Mouse (Mus musculus) gastrocnemius, postnatal 10 days (tissue): ENCODE results near the gene Arf6. TPM values are rescaled to one million over a fixed set of nuclear protein-coding genes. Genes with fewer than 3 reads are reported as not detected.
"Not testable (repeated sequence)": the region's sequence is repeated elsewhere in the genome, so short reads cannot be mapped to it uniquely, and the experiment has no call there.

Experiments
- DNase-seq: peaks from one replicate; pipeline ENCODE4 v3.0.0; 2021; ENCODE audit warnings: mixed read lengths
- total RNA-seq, 2 experiments: library from RNA; stranded (reverse); gene quantifications; 2 replicates each; pipeline ENCODE4 v1.2.3; 2021

Gene Arf6
- total RNA-seq, 2 experiments from 2014 or later = 42.5 to 52.1 TPM

DNA sequence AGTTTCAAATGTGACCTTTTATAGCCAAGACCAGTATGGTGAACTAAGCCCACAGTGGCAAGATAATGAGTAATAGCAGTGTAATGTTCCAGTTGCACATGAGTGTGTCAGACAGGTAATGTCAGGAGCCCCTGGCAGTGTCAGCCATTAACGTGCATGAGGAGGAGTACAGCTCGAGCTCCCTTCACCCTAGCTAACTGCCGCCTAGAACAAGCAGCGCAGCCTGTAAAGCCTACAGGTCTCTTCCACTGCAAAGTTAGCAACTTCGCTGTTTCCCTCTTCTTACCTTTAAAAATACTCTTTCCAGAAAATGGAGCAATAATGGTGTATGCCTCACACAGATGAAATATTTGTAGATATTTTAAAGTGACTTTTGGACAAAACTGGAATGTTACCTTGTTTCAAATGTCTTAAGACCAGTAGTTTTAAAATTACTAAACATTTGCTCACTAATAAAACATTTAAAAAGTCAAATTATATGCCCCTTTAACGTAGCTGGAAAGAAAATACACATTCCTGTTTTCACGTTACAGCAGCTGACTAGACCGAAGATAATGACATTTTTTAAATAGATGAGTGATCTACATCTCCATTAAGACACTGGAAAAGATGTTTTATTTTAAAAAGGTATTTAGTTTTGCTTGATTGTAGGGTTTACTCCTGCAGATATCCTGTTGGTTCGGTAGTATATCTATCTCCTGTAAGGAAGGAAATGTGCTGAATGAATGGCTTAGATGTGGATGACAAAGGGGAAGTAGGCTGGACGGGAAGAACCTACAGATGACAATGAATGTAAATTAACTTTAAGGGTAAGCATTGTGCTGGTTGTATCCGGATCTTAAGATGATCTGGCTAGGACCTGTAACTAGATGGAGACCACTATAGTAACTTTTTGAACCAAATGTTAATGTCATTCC lies 2.2 kb downstream of the Arf6 start:
- DNase-seq = no peak

DNA sequence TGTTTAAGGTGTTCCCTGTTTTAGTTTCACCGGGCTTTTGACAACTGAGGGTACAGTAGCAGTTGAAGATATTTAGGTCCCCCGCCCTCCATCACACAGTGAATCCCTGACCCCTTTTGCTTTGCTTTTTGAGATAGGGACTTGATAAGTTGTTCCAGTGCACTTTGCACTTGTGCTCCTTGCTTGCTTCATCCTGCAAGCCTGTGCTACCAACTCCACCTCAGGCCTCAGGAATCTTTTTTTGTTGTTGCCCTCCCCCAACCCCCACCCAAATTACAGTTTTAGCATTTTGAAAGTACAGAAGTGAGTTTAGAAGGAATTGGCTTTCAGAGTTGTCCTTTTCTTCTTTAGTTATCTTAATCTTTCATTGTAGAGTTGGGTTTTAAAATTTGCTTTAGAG lies 4.2 kb downstream of the Arf6 start:
- no peak for DNase-seq

DNA sequence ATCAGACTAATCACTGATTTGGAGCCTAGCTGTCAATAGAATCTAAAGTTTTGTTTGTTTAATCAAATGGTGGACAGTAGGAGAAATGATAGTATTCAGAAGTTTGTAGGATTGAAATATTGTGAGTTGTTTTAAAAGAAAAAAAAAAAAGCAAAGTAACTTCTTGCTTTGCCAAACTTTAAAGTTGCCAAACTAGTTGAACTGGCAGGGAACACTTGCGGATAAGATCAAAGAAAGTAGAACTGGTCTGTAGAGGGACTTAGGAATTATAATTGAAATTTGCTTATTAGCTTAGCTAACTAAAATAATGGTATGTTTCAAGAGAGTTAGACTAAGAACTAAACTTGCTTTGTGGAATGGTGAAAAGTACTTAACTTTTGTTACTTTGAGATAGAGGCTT lies 5.2 kb downstream of the Arf6 start:
- no peak for DNase-seq

DNA sequence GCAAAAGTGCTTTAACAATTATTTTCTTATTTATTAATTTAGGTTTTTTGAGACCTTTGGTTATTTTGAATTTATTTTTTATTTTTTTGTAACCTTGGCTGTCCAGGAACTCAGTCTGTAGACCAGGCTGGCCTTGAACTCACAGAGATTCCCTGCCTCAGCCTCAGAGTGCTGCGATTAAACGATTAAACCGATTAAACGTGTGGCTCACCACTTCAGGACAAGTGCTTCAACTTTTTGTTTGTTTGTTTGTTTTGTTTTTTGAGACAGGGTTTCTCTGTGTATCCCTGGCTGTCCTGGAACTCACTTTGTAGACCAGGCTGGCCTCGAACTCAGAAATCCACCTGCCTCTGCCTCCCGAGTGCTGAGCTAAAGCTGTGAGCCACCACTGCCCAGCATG lies 5.7 kb downstream of the Arf6 start:
- not testable (repeated sequence) for DNase-seq

DNA sequence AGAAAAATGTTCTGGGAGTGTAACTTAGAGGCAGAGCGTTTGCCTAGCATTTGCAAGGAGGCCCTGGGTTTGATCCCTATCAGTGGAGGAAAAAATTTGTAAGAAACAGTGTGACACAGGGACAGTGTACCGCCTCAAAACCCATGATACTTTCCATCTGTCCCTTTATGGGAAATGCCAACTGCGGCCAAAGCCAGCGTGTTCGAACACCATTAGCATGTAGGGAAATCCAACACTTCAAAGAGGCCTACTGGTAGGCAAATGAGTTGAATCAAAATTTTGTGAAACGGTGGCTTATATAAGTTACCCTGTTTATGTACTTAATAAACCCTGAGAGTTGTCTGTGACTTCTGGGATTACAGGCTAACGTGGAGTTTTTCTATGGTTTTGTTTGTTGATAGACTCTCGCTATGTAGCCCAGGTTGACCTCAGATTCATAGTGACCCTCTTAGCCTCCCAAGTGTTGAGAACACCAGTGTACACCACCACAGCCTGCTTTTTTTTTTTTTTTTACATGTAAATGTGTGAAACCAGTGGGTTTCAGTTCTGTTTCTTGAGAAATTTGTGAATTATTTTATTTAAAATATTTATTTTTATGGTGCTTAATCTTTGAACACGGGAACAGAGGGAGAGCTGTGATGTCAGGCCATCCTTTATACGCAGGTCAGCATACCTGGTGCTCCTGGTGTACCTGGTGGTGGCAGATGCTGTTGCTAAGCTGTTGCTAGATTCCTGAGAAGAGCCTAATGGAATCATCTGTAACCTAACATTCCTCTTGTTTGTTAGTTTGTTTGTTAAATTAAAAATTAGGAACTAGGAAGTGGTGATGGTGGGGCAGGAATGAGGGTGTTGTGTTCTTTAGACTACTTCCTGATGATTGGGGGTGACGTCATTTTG lies 6.9 kb downstream of the Arf6 start:
- DNase-seq = no peak

DNA sequence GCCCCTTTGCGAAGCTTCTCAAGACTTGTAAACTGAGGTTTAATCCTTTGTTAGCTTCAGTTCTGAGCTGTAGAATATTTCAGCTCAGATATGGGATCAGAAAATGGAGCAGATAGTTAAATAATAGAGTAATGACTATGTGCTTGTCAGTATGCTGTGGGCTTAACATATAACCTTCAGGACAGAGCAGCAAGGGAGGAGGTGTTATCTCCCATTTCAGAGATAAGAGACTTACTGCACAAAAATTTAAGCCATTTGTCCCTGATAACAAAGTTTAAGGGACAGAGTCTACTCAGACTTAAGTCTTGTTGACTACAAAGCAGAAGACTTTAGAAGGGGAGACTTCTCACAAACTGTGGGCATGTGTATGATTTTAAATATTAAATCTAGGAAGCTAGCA lies 10.9 kb downstream of the Arf6 start:
- DNase-seq = no peak

DNA sequence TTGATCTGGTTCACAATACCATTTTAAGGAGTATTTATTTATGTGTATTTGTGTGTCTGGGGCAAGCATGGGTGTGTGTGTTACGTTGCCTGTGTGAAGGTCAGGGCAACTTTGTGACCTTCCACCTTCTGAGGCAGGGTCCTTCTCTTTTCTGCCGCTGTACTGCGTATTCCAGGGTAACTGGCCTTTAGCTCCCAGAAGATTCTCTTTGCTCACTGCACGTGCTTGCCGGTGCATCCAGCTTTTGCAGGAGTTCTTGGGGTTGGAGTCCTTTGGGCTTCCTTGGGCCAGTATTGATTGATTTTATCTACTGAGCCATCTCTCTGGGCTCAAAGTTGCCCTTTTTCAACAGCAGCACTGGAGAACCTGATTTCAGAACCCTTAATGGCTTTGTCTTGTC lies 12.7 kb downstream of the Arf6 start:
- no peak for DNase-seq

DNA sequence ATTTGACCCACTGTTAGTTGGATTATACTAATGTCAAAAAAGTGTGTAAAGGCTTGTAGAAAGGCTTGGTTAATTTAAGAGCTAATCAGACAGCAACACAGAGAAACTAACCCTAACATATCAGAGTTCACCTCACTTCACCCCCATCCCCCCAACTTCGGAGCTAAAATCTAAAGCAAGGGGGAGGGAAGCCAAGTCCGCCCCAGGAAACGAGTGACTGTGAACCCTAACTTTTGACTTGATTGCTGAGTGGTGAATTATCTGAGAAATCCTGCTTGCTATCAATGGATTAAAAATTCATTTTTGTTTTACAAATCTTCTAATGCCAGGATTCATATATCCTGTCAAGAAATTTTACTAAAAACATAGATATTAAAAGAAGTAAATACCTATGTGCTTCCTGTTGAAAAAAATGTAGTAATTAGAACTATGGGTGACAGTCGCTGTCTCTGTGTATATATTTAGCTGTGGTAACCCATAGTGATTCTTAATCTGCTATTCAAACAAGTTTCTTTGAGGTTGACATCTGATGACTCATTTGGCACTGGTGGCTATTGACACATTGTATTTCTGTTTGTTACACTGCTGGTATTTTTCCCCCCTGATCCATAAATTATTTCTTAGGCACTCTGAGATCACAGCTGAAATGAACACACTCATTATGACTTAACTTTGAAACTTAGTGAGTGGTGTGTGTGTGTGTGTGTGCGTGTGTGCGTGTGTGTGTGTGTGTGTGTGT lies 13.8 kb downstream of the Arf6 start:
- no peak for DNase-seq

DNA sequence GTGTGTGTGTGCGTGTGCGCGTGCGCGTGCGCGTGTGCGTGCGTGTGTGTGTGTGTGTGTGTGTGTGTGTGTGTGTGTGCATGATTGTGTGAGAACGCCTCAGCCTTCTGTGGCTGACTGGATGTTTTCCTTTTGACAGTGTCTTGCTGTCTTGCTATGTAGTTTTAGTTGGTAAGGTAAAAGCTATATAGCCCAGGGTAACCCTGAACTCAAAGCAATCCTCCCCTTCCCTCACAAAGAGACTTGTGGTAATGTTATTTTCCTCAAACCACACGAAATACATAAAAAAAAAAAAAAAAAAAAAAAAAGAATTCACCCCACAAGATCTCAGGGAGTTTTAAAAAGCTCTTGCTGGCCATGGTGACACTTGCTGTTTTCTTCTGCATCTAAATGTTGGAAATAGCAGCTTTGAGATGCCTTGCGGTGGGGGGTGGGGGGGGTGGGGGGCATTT lies 14.4 kb downstream of the Arf6 start:
- DNase-seq = not testable (repeated sequence)

DNA sequence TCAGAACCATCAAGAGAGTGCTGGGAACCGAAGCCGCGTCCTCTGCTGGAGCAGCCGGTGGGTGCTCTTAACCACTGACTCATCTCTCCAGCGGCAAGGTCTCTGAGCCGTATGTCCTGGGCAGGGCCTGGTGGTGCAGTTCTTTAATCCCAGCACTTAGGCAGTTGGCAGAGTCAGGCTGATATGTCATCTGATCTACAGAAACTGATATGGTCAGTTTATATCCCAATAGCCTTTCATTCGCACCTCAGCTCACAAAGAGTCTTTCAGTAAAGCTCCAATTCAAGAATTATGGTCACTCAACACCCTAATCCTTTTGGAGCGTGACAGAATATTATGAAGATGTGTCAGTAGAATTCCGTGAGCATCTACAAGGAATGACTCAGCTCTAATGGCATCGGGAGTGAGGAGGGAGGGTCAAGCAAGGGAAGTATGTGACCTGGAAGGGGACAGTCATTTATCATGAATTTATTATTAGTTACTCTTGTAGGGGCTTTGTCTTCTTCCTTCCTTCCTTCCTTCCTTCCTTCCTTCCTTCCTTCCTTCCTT lies 16.4 kb downstream of the Arf6 start:
- DNase-seq = no peak

DNA sequence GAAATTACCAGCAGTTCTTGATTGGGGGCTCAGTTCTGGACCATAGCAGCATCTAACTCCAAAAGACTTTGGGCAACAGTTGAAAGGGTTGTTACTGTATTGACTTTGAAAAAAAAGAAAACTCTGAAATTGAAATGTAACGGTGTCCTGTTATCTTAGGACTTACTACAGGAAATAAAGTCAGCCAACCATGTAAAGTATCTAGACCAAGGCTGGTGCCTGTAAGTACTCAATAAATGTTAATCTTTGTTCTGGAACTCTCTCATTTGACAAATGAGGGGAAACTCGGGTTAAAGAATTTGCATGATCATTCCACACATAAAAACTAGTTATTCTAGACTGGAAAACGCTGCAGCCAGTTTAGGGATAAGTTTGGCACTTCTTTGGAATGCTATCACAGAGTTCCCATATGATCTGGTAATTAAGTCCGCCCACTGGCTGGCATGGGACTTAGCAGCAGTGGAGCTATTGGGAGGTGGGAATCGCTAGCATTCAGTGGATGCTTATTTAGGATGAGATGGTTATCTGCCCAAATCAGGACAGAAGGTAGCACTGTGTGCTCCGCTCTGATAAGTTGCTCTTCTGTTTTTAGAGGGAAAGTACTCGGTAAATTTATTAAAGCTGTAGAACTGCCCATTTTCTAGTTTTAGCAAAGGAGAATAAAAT lies 17.5 kb downstream of the Arf6 start:
- DNase-seq = no peak

DNA sequence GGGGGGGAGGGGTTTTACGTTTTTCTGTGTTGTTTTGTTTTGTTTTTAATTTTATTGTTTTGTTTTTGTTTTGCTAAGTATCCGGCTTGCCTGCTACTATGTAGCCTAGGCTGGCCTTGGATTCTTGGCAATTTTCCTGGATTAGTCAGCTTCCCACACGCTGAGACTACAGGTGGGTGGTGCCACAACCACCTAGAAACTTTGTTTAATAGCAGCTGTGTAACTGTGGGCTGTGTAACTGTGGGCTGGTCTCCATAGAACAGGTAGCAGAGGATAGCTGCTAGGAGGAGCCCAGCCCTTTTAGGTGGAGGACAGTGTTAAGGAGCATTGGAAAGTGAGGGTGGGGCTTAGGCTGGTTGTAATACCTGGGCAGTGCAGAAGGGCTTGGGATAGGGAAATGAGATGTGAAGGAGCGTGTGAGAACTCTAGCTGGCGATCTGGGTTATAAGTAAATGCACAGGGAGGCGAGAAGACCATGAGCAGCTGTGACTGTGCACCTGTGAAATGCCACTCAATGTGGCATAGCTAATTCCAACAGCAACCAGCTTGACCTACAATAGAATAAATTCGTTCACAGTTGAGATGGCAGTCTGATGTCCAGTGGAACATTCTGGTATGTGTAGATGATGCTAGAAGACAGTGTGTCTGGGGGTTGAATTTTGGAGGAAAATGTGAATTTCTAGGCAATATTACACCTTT lies 18.2 kb downstream of the Arf6 start:
- no peak for DNase-seq

DNA sequence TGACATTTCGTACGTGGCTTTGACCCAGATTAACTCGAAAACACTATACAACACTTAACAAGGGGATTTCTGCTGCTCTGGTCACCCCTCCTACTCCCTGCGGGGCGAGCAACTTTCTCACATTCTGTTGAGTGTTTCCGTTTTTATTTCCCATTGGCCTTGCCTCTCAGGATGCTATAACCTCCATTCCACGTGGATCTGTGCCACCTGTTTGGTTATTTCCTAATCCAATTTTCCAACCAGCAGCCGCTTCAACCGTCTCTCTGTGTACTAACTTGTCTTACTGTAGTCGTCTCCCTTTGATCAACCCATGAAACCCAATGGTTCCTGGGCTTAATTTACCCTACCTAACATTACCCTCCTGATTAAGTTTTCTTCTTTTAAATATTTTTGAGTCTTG lies 21.1 kb downstream of the Arf6 start:
- no peak for DNase-seq

DNA sequence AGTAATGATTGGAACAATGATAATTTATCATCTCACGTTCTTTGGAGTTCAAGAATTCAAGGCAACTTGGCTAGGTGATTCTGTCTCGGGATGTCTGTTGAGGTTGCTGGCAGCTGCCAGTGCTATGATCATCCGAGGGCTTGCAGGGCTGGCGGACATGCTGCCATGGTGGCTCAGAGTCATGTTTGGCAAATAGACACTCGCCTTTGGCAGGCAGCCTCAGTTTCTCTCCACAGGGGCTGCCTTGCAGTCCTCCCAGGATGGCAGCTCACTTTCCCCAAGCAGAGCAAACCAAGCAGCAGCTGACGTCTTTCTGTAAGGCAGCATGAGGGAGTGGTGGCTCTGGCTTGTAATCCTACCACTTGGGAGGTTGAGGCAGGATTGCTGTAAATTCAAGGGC lies 22.5 kb downstream of the Arf6 start:
- DNase-seq = peak; percentile 36

DNA sequence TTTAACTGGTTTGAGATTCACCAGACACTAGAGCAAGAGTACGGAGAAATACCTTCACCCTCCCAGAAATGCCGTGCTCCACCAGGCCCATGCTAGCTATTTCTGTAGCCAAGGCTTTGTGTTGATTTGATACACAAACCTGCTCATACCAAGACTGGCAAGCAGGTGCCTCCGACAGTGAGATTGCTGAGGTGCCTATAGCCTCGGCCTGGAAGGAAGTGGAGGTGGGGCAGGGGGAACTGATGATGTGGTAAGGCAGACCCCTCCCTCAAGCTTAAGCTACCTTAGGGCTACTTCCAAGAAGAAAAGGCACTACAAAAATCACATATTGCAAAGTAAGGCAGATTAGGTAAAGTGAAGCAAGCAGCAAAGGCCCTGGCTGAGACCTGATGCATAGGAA lies 28.4 kb downstream of the Arf6 start:
- DNase-seq = no peak

DNA sequence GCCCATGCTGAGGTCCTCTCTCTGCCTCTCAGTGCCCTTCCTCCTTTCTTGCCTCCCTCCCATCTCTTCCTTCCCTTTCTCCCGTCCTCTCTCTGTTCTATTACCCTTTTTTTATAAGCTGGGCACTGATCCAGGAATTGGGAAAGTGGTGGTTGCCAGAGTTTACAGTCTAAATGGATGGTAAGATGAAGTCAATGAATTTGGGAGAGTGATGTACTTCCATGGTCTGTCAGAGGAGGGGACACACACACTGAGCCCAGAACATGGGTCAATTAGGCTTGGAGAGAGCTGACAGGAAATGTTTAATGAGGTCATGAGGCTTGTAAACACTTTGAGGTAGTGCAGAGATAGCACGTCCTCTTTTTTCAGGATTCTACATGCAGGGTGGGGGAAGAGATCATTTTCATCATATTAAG lies 28.9 kb downstream of the Arf6 start:
- no peak for DNase-seq

DNA sequence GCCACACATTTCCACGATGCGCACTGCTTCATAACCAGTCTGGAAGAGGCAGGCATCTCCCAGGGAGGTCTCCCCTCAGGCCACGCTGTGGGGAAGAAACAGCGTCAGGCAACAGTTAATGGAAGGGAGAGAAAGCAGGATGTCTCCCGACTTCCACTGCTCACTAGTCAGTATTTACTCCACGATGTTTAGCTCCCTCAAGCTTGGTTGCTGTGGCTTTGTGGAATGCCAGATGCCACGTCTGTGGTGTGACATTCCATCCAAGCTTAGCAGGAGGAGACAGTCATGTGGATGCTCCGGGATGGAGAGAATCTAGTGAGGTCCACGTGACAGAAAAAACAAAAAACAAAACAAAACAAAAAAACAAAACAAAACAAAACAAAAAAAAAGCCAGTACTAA lies 30.1 kb downstream of the Arf6 start:
- DNase-seq = no peak

DNA sequence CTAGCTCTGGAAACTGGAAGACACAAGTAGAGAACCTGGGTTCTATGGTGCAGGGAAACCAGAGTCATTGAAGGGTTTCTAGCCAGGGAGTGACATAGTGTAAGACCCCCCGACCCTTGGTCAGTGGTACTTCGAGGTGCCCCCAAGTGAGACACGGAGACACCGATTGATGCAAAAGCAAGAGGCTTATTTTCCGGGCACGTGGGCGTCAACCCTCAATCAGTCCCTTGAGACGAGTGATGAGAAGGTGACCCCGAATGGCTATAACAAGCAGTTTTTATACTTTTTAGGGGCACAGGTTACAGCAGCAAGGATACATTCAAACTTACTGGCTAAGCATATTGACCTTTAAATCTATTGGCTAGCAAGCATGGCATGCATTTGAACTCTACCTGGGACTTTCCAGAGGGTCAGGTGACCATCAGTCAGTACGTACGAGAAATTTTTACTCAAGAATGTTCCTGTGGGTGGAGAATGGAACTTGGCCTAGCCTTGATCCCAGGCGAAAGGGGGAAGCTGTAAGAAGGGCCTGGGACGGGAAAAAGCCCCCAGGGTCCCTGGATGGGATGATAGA lies 30.7 kb downstream of the Arf6 start:
- no peak for DNase-seq

DNA sequence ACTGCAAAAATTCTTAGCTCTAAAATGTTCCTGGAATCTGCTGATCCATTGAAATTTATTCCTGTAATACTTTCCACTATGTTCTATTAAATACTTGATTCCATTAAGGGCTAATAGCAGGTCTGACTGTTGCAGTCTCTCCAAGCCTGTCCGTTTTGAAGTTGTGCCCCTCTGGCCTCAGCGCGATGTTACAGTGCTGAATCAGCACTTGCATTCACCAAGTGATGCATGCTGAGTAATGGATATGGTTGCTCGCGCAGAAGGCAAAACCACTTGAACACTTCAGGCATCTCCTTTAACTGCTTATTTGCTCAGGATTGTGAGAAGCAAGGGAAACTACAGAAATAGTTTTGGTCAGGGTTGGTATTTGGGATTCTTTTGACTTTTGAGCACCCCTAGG lies 38.8 kb downstream of the Arf6 start:
- DNase-seq = no peak

DNA sequence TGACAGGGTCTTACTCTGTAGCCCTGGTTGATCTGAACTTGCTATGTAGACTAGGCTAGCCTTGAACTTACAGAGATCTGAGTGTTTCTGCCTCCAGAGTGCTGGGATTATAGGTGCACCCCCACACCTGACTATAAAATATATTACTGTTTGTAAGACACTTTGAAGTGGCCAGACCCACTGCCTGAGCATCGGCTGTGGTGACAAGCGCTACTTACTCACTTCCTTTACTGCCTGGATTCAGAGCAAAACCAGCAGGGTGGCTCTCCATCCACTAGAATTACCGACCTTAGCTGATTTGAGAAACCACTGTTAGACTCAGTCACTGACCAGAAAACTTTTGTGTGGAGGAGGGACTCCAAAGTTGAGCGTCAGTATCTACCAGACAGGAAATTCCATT lies 40.0 kb downstream of the Arf6 start:
- DNase-seq = no peak

DNA sequence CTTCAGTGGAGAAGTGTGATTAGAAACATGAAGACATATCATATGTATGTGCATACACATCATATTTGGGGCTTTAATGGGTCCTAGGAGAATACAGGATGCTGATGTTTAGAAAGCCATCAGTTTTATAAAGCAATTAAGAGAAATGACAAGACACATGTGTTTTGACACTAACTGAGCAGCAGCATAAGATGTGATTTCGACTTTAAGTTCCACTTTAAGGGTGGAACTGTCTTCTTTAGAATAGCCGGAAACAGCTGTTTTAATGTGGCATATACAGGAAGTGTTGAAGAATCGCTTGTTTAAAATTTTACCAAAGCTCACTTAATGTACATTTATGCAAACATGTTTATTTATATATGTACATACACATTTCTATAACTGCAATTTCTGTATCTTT lies 41.4 kb downstream of the Arf6 start:
- DNase-seq = no peak
